16 mouse cellular contexts compared by ENCODE assay signal in the genomic region with DNA sequence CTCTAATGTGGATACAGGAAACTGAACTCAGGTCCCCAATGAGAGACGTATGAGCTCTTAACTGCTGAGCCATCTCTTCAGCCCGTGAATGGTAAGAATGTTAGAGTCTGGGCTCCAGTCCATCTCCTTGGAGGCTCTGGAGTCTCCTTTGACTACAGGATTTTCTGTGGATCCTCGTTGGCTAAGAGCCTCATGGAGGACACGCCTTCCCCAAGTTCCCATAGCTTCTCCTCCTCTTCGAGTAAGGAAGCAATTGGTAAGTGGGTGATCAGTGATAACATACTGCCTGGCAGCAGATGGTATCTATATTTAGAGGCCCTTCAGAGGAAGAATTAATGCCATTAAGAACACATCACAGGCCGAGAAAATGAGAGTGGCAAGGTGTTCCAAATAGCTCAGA.
DNase-seq lines count a peak whose midpoint lies in the region; ATAC-seq lines count a peak whose summit lies in the region.
"Had no signal": no experiment of that assay in that cellular context is flagged by ENCODE, and none has a peak within 500 bp of the region (broad histone marks: within the 10 kb centered on the region; RNA-seq: fewer than 3 reads in every experiment).

No protein-coding gene starts in this region.

- peak; percentile 14 for DNase-seq in embryonic facial prominence, embryonic 14.5 days (ENCODE audit: low spot score)
- no peak for DNase-seq in embryonic facial prominence, embryonic 10.5 days (ENCODE audit: low spot score)
- DNase-seq in lung, postnatal 10 days = peak; percentile 4
- no peak for DNase-seq in lung, adult 18-20 months
- DNase-seq in telencephalon, adult 2 months (ENCODE audit: low read depth, low spot score) = peak; percentile 81
- no peak for DNase-seq in thymus, postnatal 0 days (ENCODE audit: low spot score)
- DNase-seq in heart, embryonic 10.5 days (ENCODE audit: low spot score) = no peak
- DNase-seq: liver; thymus, postnatal 4 days had no signal

- H3K27ac ChIP-seq in embryonic facial prominence, embryonic 14.5 days (replicated peaks; ENCODE audit: low read depth, low read length) = no peak overlapping the region
- H3K27ac ChIP-seq in embryonic facial prominence, embryonic 10.5 days (replicated peaks) = no peak overlapping the region
- no peak overlapping the region for H3K27ac ChIP-seq in heart, embryonic 10.5 days
- H3K27ac ChIP-seq: forebrain, embryonic 12.5 days; hindbrain, embryonic 12.5 days; neural tube, embryonic 13.5 days; stomach, postnatal 0 days had no signal

- H3K4me2 ChIP-seq in embryonic facial prominence, embryonic 14.5 days (ENCODE audit: low read depth, low read length) = no peak overlapping the region
- H3K4me2 ChIP-seq: forebrain, embryonic 12.5 days; hindbrain, embryonic 12.5 days; neural tube, embryonic 13.5 days had no signal

- no peaks in the 10 kb centered on the region for H3K9me3 ChIP-seq in embryonic facial prominence, embryonic 14.5 days (ENCODE audit: control insufficient read depth, low read length)
- H3K9me3 ChIP-seq in embryonic facial prominence, embryonic 10.5 days = no peaks in the 10 kb centered on the region
- no peaks in the 10 kb centered on the region for H3K9me3 ChIP-seq in heart, embryonic 10.5 days
- H3K9me3 ChIP-seq: forebrain, embryonic 12.5 days; hindbrain, embryonic 12.5 days; neural tube, embryonic 13.5 days had no signal

- H3K27me3 ChIP-seq in embryonic facial prominence, embryonic 14.5 days (replicated peaks; ENCODE audit: control insufficient read depth, insufficient read depth, low read length) = no peaks in the 10 kb centered on the region
- H3K27me3 ChIP-seq in embryonic facial prominence, embryonic 10.5 days (replicated peaks; ENCODE audit: low read depth, poor library complexity, severe bottlenecking) = 0 out of 2 replicates have a peak, but pooled peaks cover 6% of the 10 kb centered on the region
- 0 out of 2 replicates have a peak, but pooled peaks cover 9% of the 10 kb centered on the region for H3K27me3 ChIP-seq in heart, embryonic 10.5 days (ENCODE audit: insufficient read depth, poor library complexity, severe bottlenecking)
- H3K27me3 ChIP-seq: hindbrain, embryonic 12.5 days; neural tube, embryonic 13.5 days; Patski had no signal

- no peaks in the 10 kb centered on the region for H3K4me1 ChIP-seq in embryonic facial prominence, embryonic 14.5 days (ENCODE audit: control insufficient read depth, insufficient read depth, low read length)
- peaks cover 4% of the 10 kb centered on the region; the same call in 1 of the 2 replicates for H3K4me1 ChIP-seq in embryonic facial prominence, embryonic 10.5 days
- H3K4me1 ChIP-seq in heart, embryonic 10.5 days = no peaks in the 10 kb centered on the region

- no peak overlapping the region for H3K4me3 ChIP-seq in embryonic facial prominence, embryonic 14.5 days (ENCODE audit: low read depth, low read length)
- no peak overlapping the region for H3K4me3 ChIP-seq in embryonic facial prominence, embryonic 10.5 days
- no peak overlapping the region for H3K4me3 ChIP-seq in heart, embryonic 10.5 days
- H3K4me3 ChIP-seq: forebrain, embryonic 12.5 days; hindbrain, embryonic 12.5 days; neural tube, embryonic 13.5 days had no signal

- H3K36me3 ChIP-seq in embryonic facial prominence, embryonic 14.5 days (ENCODE audit: control insufficient read depth, insufficient read depth, low read length) = no peaks in the 10 kb centered on the region
- H3K36me3 ChIP-seq in embryonic facial prominence, embryonic 10.5 days (replicated peaks) = no peaks in the 10 kb centered on the region
- H3K36me3 ChIP-seq in heart, embryonic 10.5 days = no peaks in the 10 kb centered on the region
- H3K36me3 ChIP-seq: forebrain, embryonic 12.5 days; hindbrain, embryonic 12.5 days; neural tube, embryonic 13.5 days had no signal

- H3K9ac ChIP-seq in embryonic facial prominence, embryonic 14.5 days (ENCODE audit: low read depth, low read length) = no peak overlapping the region
- H3K9ac ChIP-seq: forebrain, embryonic 12.5 days; hindbrain, embryonic 12.5 days; neural tube, embryonic 13.5 days had no signal

- no peak for ATAC-seq in embryonic facial prominence, embryonic 14.5 days (ENCODE audit: low read depth)
- peak; percentile 78 for ATAC-seq in frontal cortex, adult (ENCODE audit: low TSS enrichment)
- ATAC-seq: intestine, embryonic 16.5 days; Patski had no signal

- WGBS in embryonic facial prominence, embryonic 14.5 days = 70% methylated on average over 6 of the region's 6 CpGs
- 85% methylated on average over 6 of the region's 6 CpGs for WGBS in embryonic facial prominence, embryonic 10.5 days
- 57% methylated on average over 6 of the region's 6 CpGs for WGBS in heart, embryonic 10.5 days

Comparison
In these comparisons a context has a peak if more than half of its experiments do, and no peak if none do; other contexts are left out.
1. DNase-seq: peak in embryonic facial prominence, embryonic 14.5 days (single experiment), lung, postnatal 10 days (single experiment) and telencephalon, adult 2 months (single experiment); none in embryonic facial prominence, embryonic 10.5 days (single experiment), lung, adult 18-20 months (0 of 2), thymus, postnatal 0 days (single experiment) and heart, embryonic 10.5 days (single experiment).